Comparison of ENCODE assay signal across 10 mouse cellular contexts in the genomic region with DNA sequence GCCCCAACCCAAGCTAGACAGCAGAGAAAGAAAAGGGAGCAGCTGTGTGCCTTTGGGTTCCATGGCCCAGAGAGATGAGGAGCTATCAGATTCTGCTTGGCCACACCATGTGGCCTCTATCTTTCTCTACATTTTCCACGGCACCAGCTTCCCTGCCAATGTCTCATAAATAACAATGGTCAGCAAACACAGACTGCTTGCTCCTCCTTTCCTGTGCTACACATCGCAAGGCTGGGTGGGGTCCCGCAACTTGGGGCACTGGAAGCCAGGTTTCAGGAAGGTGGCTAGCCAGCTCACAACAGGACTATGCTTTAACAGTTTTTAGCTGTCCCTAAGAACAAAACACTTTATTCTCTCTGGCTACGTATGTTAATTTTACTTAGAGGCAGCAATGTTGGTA. TPM values are rescaled to one million over a fixed set of nuclear protein-coding genes. Genes with fewer than 3 reads are reported as not detected.
DNase-seq lines count a peak whose midpoint lies in the region; ATAC-seq and TF ChIP-seq lines count a peak whose summit lies in the region.
"Had no signal": no experiment of that assay in that cellular context is flagged by ENCODE, and none has a peak within 500 bp of the region (broad histone marks: within the 10 kb centered on the region; RNA-seq: fewer than 3 reads in every experiment).

No protein-coding gene starts in this region.

- no peak overlapping the region for H3K4me2 ChIP-seq in kidney, embryonic 16.5 days (replicated peaks; ENCODE audit: low read depth, low read length)
- no peak overlapping the region for H3K4me2 ChIP-seq in embryonic facial prominence, embryonic 14.5 days (ENCODE audit: low read depth, low read length)
- no peak overlapping the region for H3K4me2 ChIP-seq in intestine, postnatal 0 days (replicated peaks; ENCODE audit: low read depth)
- no peak overlapping the region for H3K4me2 ChIP-seq in neural tube, embryonic 13.5 days

- no peaks in the 10 kb centered on the region for H3K9me3 ChIP-seq in kidney, embryonic 16.5 days (ENCODE audit: low read length)
- H3K9me3 ChIP-seq in embryonic facial prominence, embryonic 14.5 days (ENCODE audit: control insufficient read depth, low read length): no peaks in the 10 kb centered on the region
- no peaks in the 10 kb centered on the region for H3K9me3 ChIP-seq in intestine, postnatal 0 days (ENCODE audit: control insufficient read depth)
- H3K9me3 ChIP-seq in neural tube, embryonic 13.5 days: no peaks in the 10 kb centered on the region

- H3K4me1 ChIP-seq in kidney, embryonic 16.5 days (ENCODE audit: insufficient read depth, low read length): peaks cover 74% of the 10 kb centered on the region
- H3K4me1 ChIP-seq in embryonic facial prominence, embryonic 14.5 days (ENCODE audit: control insufficient read depth, insufficient read depth, low read length): peaks cover 21% of the 10 kb centered on the region
- peaks cover 40% of the 10 kb centered on the region for H3K4me1 ChIP-seq in intestine, postnatal 0 days (replicated peaks; ENCODE audit: control insufficient read depth, insufficient read depth, low read length)
- H3K4me1 ChIP-seq in neural tube, embryonic 13.5 days (replicated peaks): peaks cover 47% of the 10 kb centered on the region

- WGBS in kidney, embryonic 16.5 days: 43% methylated on average over 4 of the region's 4 CpGs
- WGBS in embryonic facial prominence, embryonic 14.5 days: 69% methylated on average over 4 of the region's 4 CpGs
- WGBS in intestine, postnatal 0 days: 39% methylated on average over 4 of the region's 4 CpGs
- 48% methylated on average over 4 of the region's 4 CpGs for WGBS in neural tube, embryonic 13.5 days

- H3K4me3 ChIP-seq in kidney, embryonic 16.5 days (ENCODE audit: low read length): no peak overlapping the region
- H3K4me3 ChIP-seq in embryonic facial prominence, embryonic 14.5 days (ENCODE audit: low read depth, low read length): no peak overlapping the region
- no peak overlapping the region for H3K4me3 ChIP-seq in intestine, postnatal 0 days (ENCODE audit: low read depth, low read length)
- no peak overlapping the region for H3K4me3 ChIP-seq in neural tube, embryonic 13.5 days

- H3K27ac ChIP-seq in kidney, embryonic 16.5 days (ENCODE audit: low read length): peak overlapping the region; percentile 79
- peak overlapping the region; percentile 39; the same call in 1 of the 2 replicates for H3K27ac ChIP-seq in embryonic facial prominence, embryonic 14.5 days (replicated peaks; ENCODE audit: low read depth, low read length)
- no peak overlapping the region for H3K27ac ChIP-seq in intestine, postnatal 0 days (ENCODE audit: low read depth, low read length)
- H3K27ac ChIP-seq in neural tube, embryonic 13.5 days (replicated peaks): peak overlapping the region; percentile 61

- TF ChIP-seq CTCF in intestine, postnatal 0 days (IDR thresholded peaks at IDR 0.05; ENCODE audit: low read depth): no peak

- H3K9ac ChIP-seq in kidney, embryonic 16.5 days (replicated peaks; ENCODE audit: low read length): peak overlapping the region; percentile 31; the same call in 1 of the 2 replicates
- 0 out of 2 replicates have a peak overlapping the region, but pooled peaks have one; percentile 23 for H3K9ac ChIP-seq in embryonic facial prominence, embryonic 14.5 days (ENCODE audit: low read depth, low read length)
- peak overlapping the region; percentile 0; the same call in 1 of the 2 replicates for H3K9ac ChIP-seq in intestine, postnatal 0 days (ENCODE audit: low read depth, low read length)
- peak overlapping the region; percentile 1; the same call in 1 of the 2 replicates for H3K9ac ChIP-seq in neural tube, embryonic 13.5 days

- 0 out of 2 replicates have a peak, but pooled peaks cover 15% of the 10 kb centered on the region for H3K36me3 ChIP-seq in kidney, embryonic 16.5 days (ENCODE audit: insufficient read depth, low read length)
- peaks cover 12% of the 10 kb centered on the region; the same call in 1 of the 2 replicates for H3K36me3 ChIP-seq in embryonic facial prominence, embryonic 14.5 days (ENCODE audit: control insufficient read depth, insufficient read depth, low read length)
- no peaks in the 10 kb centered on the region; the same call in 1 of the 2 replicates for H3K36me3 ChIP-seq in intestine, postnatal 0 days (ENCODE audit: control insufficient read depth, insufficient read depth)
- 0 out of 2 replicates have a peak, but pooled peaks cover 3% of the 10 kb centered on the region for H3K36me3 ChIP-seq in neural tube, embryonic 13.5 days

- ATAC-seq in kidney, embryonic 16.5 days (ENCODE audit: low FRiP score, low TSS enrichment): no peak
- no peak for ATAC-seq in embryonic facial prominence, embryonic 14.5 days (ENCODE audit: low read depth)
- no peak for ATAC-seq in intestine, postnatal 0 days
- no peak for ATAC-seq in neural tube, embryonic 13.5 days (ENCODE audit: low read depth)

- H3K27me3 ChIP-seq in kidney, embryonic 16.5 days (ENCODE audit: insufficient read depth, low read length): no peaks in the 10 kb centered on the region
- no peaks in the 10 kb centered on the region for H3K27me3 ChIP-seq in embryonic facial prominence, embryonic 14.5 days (replicated peaks; ENCODE audit: control insufficient read depth, insufficient read depth, low read length)
- H3K27me3 ChIP-seq in intestine, postnatal 0 days (replicated peaks; ENCODE audit: control insufficient read depth, insufficient read depth, low read length): no peaks in the 10 kb centered on the region
- no peaks in the 10 kb centered on the region for H3K27me3 ChIP-seq in neural tube, embryonic 13.5 days

- DNase-seq in kidney, postnatal 4 days: no peak
- DNase-seq in embryonic facial prominence, embryonic 14.5 days (ENCODE audit: low spot score): no peak
- DNase-seq in urinary bladder, postnatal 4 days (ENCODE audit: low spot score in 2 of 2): no peak
- DNase-seq in retina, embryonic 14.5 days (ENCODE audit: low spot score): no peak
- DNase-seq in adrenal gland, adult 8-10 months: no peak
- DNase-seq: gastrocnemius, postnatal 14 days had no signal

RNA-seq across cellular contexts. Expression of a gene that starts 25.4 kb away (rescaled TPM):
- polyA plus RNA-seq in kidney, embryonic 16.5 days (2015; fragmentation: Nextera tagmentation; extraction: Ambion mirVana): 360 and 374 TPM in 2 replicates
- 256 and 280 TPM in 2 replicates for polyA plus RNA-seq in embryonic facial prominence, embryonic 14.5 days (2014; fragmentation: Nextera tagmentation; extraction: Ambion mirVana)
- 293 and 319 TPM in 2 replicates for polyA plus RNA-seq in intestine, postnatal 0 days (2015; fragmentation: Nextera tagmentation; extraction: Ambion mirVana)
- polyA plus RNA-seq in neural tube, embryonic 13.5 days (2015; fragmentation: Nextera tagmentation; extraction: Ambion mirVana): 142 and 147 TPM in 2 replicates
- total RNA-seq in adrenal gland, adult 8-10 months (2022): 100 to 1,000 TPM; 184 to 285 (median 233) TPM

RNA-seq across cellular contexts. Expression of a gene that starts 44.9 kb away (rescaled TPM):
- polyA plus RNA-seq in kidney, embryonic 16.5 days (2015; fragmentation: Nextera tagmentation; extraction: Ambion mirVana): 406 and 407 TPM in 2 replicates
- polyA plus RNA-seq in embryonic facial prominence, embryonic 14.5 days (2014; fragmentation: Nextera tagmentation; extraction: Ambion mirVana): 403 and 404 TPM in 2 replicates
- polyA plus RNA-seq in intestine, postnatal 0 days (2015; fragmentation: Nextera tagmentation; extraction: Ambion mirVana): 282 and 286 TPM in 2 replicates
- 352 and 359 TPM in 2 replicates for polyA plus RNA-seq in neural tube, embryonic 13.5 days (2015; fragmentation: Nextera tagmentation; extraction: Ambion mirVana)
- 100 to 1,000 TPM; 232 to 255 (median 240) TPM for total RNA-seq in adrenal gland, adult 8-10 months (2022)

RNA-seq across cellular contexts. Expression of a gene that starts 45.1 kb away (rescaled TPM):
- 9.7 and 10.1 TPM in 2 replicates for polyA plus RNA-seq in kidney, embryonic 16.5 days (2015; fragmentation: Nextera tagmentation; extraction: Ambion mirVana)
- polyA plus RNA-seq in embryonic facial prominence, embryonic 14.5 days (2014; fragmentation: Nextera tagmentation; extraction: Ambion mirVana): 7.2 and 8.7 TPM in 2 replicates
- 1.5 and 1.6 TPM in 2 replicates for polyA plus RNA-seq in intestine, postnatal 0 days (2015; fragmentation: Nextera tagmentation; extraction: Ambion mirVana)
- 4.1 and 5.3 TPM in 2 replicates for polyA plus RNA-seq in neural tube, embryonic 13.5 days (2015; fragmentation: Nextera tagmentation; extraction: Ambion mirVana)
- total RNA-seq in adrenal gland, adult 8-10 months (2022): 1 to 10 TPM; 1.4 to 3.9 (median 1.8) TPM

RNA-seq across cellular contexts. Expression of a gene that starts 55.6 kb away (rescaled TPM):
- 0.59 and 0.74 TPM in 2 replicates for polyA plus RNA-seq in kidney, embryonic 16.5 days (2015; fragmentation: Nextera tagmentation; extraction: Ambion mirVana)
- polyA plus RNA-seq in embryonic facial prominence, embryonic 14.5 days (2014; fragmentation: Nextera tagmentation; extraction: Ambion mirVana): 0.58 and 0.72 TPM in 2 replicates
- 0.25 and 0.37 TPM in 2 replicates for polyA plus RNA-seq in intestine, postnatal 0 days (2015; fragmentation: Nextera tagmentation; extraction: Ambion mirVana)
- polyA plus RNA-seq in neural tube, embryonic 13.5 days (2015; fragmentation: Nextera tagmentation; extraction: Ambion mirVana): 0.29 and 0.55 TPM in 2 replicates
- total RNA-seq in adrenal gland, adult 8-10 months (2022): under 1 TPM in 3 of 4 experiments, not detected in 1; 0.12 to 0.16 (median 0.15) TPM
- total RNA-seq: megakaryocyte, adult 5-6 weeks had no signal
